Mouse (Mus musculus): ENCODE data around the gene Nabp2.

- TF ChIP-seq CTCF (IDR thresholded peaks at IDR 0.05; ENCODE audit: low read depth, low read length) (no peak), POLR2A (IDR thresholded peaks at IDR 0.05; ENCODE audit: insufficient read depth, low read length) (no peak)
Observed at GRCm38 (mm10) chr10:128441324-128442119, 30.2 kb upstream of the Nabp2 start.
